Mouse (Mus musculus) right cerebral cortex, postnatal 4 days (tissue): ENCODE results near the gene Cd8a.

Experiments used
- DNase-seq: peaks from one replicate; pipeline ENCODE4 v3.0.0-alpha.2; 2022

Gene Cd8a

GRCm38 (mm10) chr6:71372041-71372720 is 1.0 kb upstream of the Cd8a start:
- no peak for DNase-seq

- DNase-seq, result no peak
Measured at GRCm38 (mm10) chr6:71374311-71374829, 1.1 kb downstream of the Cd8a start.

- no peak for DNase-seq
Measured at GRCm38 (mm10) chr6:71374921-71375320, 1.7 kb downstream of the Cd8a start.

- DNase-seq, result no peak
Measured at GRCm38 (mm10) chr6:71376711-71377110, 3.5 kb downstream of the Cd8a start.

GRCm38 (mm10) chr6:71381654-71382053 is 8.4 kb downstream of the Cd8a start:
- no peak for DNase-seq

GRCm38 (mm10) chr6:71390496-71390895 is 17.3 kb downstream of the Cd8a start:
- no peak for DNase-seq

- DNase-seq, result no peak
Measured at GRCm38 (mm10) chr6:71396016-71396415, 22.8 kb downstream of the Cd8a start.

GRCm38 (mm10) chr6:71396761-71397160 is 23.5 kb downstream of the Cd8a start:
- DNase-seq, result no peak

GRCm38 (mm10) chr6:71398829-71399609 is 25.8 kb downstream of the Cd8a start:
- DNase-seq, result no peak

- no peak for DNase-seq
Measured at GRCm38 (mm10) chr6:71414624-71415023, 41.4 kb downstream of the Cd8a start.

GRCm38 (mm10) chr6:71415446-71415845 is 42.2 kb downstream of the Cd8a start:
- no peak for DNase-seq

GRCm38 (mm10) chr6:71418874-71419273 is 45.6 kb downstream of the Cd8a start:
- no peak for DNase-seq

- DNase-seq, result no peak
Measured at GRCm38 (mm10) chr6:71420848-71421247, 47.6 kb downstream of the Cd8a start.

GRCm38 (mm10) chr6:71422162-71422561 is 48.9 kb downstream of the Cd8a start:
- no peak for DNase-seq

- DNase-seq, result peak; percentile 39
Measured at GRCm38 (mm10) chr6:71423116-71423515, 49.9 kb downstream of the Cd8a start.

- no peak for DNase-seq
Measured at GRCm38 (mm10) chr6:71425681-71426080, 52.5 kb downstream of the Cd8a start.

GRCm38 (mm10) chr6:71427996-71428725 is 54.9 kb downstream of the Cd8a start:
- DNase-seq, result no peak
